Mouse (Mus musculus) heart, embryonic 11.5 days (tissue): Measurements from ENCODE around the gene Gm10251. TPM values are rescaled to one million over a fixed set of nuclear protein-coding genes. Genes with fewer than 3 reads are reported as not detected.
"Not testable (repeated sequence)": the region's sequence is repeated elsewhere in the genome, so short reads cannot be mapped to it uniquely, and the experiment has no call there.

ENCODE experiments used
- ATAC-seq: fragments of 200-750 bp; cut with Nextera tagmentation; replicated peaks from 2 replicates; pipeline ENCODE4 v1.8.0; 2017; ENCODE audit warnings: moderate library complexity; ENCODE audit not compliant: insufficient number of reproducible peaks, low FRiP score, low TSS enrichment
- H3K27ac ChIP-seq: fragments of 300-500 bp; sonication (generic); 2 replicates; pipeline ENCODE4 v1.5.1; 2014; ENCODE audit warnings: mild to moderate bottlenecking, low read depth, low read length
- H3K27me3 ChIP-seq: fragments of 300-500 bp; sonication (generic); 2 replicates; pipeline ENCODE4 v1.6.1; 2014; ENCODE audit warnings: mild to moderate bottlenecking, low read length, mixed read lengths; ENCODE audit not compliant: control insufficient read depth, insufficient read depth
- H3K36me3 ChIP-seq: fragments of 300-500 bp; sonication (generic); 2 replicates; pipeline ENCODE4 v1.6.1; 2014; ENCODE audit warnings: mild to moderate bottlenecking, low read length, moderate library complexity, mixed read lengths; ENCODE audit not compliant: control insufficient read depth, insufficient read depth
- H3K4me1 ChIP-seq: fragments of 300-500 bp; sonication (generic); 2 replicates; pipeline ENCODE4 v1.6.1; 2014; ENCODE audit warnings: low read length; ENCODE audit not compliant: control insufficient read depth, insufficient read depth
- H3K4me2 ChIP-seq: fragments of 300-500 bp; sonication (generic); 2 replicates; pipeline ENCODE4 v1.6.1; 2014; ENCODE audit warnings: mild to moderate bottlenecking, moderate library complexity
- H3K4me3 ChIP-seq: fragments of 300-500 bp; sonication (generic); 2 replicates; pipeline ENCODE4 v1.5.1; 2014; ENCODE audit warnings: low read depth, low read length
- H3K9ac ChIP-seq: fragments of 300-500 bp; sonication (generic); 2 replicates; pipeline ENCODE4 v1.6.1; 2014; ENCODE audit warnings: mild to moderate bottlenecking, low read depth, low read length, moderate library complexity
- H3K9me3 ChIP-seq: fragments of 300-500 bp; sonication (generic); replicated peaks from 2 replicates; pipeline ENCODE4 v1.6.1; 2016; ENCODE audit warnings: low read length; ENCODE audit not compliant: control insufficient read depth
- WGBS: fragments of 180-500 bp; shearing (Covaris S2); extraction: QIAGEN DNeasy Blood & Tissue Kit; methylation state at CpG from one replicate; pipeline ENCODE4 v1.1.7; 2014; ENCODE audit not compliant: insufficient replicate concordance; 5-methylcytosine and 5-hydroxymethylcytosine counted together
- polyA plus RNA-seq: library from polyadenylated mRNA; unstranded; fragments of >200 nt; fragmentation: Nextera tagmentation; extraction: Ambion mirVana; gene quantifications from 2 replicates; pipeline ENCODE4 v1.2.1, GENCODE M21; 2014

Gene Gm10251
- polyA plus RNA-seq, result 0.34 and 0.61 TPM in 2 replicates

- not testable (repeated sequence) for ATAC-seq
These were observed at the start of gene Gm10251 for GRCm38 (mm10) chr14:6684070-6684469. Gene Gm10251 (minus strand): TSS chr14:6684170.

GRCm38 (mm10) chr14:6720151-6720550 lies 36.2 kb upstream of the Gm10251 start, which contains the start of gene Gm8050:
Gene Gm8050 (minus strand): TSS chr14:6720251.
- H3K4me1 ChIP-seq, H3K4me3 ChIP-seq, ATAC-seq, H3K9me3 ChIP-seq, H3K27me3 ChIP-seq, H3K27ac ChIP-seq, H3K9ac ChIP-seq, H3K36me3 ChIP-seq, H3K4me2 ChIP-seq: not testable (repeated sequence)
- WGBS, result 71% methylated on average over 1 of the region's 2 CpGs

More at GRCm38 (mm10) chr14:6684070-6684469, at the start of gene Gm10251:
- not testable (repeated sequence) for H3K9me3 ChIP-seq, H3K27ac ChIP-seq, H3K9ac ChIP-seq, H3K36me3 ChIP-seq, H3K4me3 ChIP-seq, H3K4me1 ChIP-seq, H3K4me2 ChIP-seq, H3K27me3 ChIP-seq
- no CpG with 5 or more reads among the region's 1 CpGs for WGBS

- H3K27me3 ChIP-seq, H3K36me3 ChIP-seq, H3K4me2 ChIP-seq, H3K4me3 ChIP-seq, H3K9ac ChIP-seq, ATAC-seq, H3K27ac ChIP-seq, H3K4me1 ChIP-seq, H3K9me3 ChIP-seq: not testable (repeated sequence)
- WGBS, result no CpG with 5 or more reads among the region's 2 CpGs
These were observed 61.7 kb downstream of the Gm10251 start, which contains the start of gene Gm3460 for GRCm38 (mm10) chr14:6622318-6622717. Gene Gm3460 (minus strand): TSS chr14:6622418.

GRCm38 (mm10) chr14:6606436-6606835 lies 77.5 kb downstream of the Gm10251 start:
- not testable (repeated sequence) for H3K4me1 ChIP-seq, H3K27me3 ChIP-seq, H3K9me3 ChIP-seq, H3K9ac ChIP-seq, H3K4me2 ChIP-seq, H3K36me3 ChIP-seq, ATAC-seq, H3K4me3 ChIP-seq, H3K27ac ChIP-seq
- WGBS, result no CpG with 5 or more reads among the region's 1 CpGs

- H3K9ac ChIP-seq, result 0 out of 2 replicates have a peak overlapping the region, but pooled peaks have one; percentile 28
- H3K9me3 ChIP-seq, H3K4me1 ChIP-seq, H3K36me3 ChIP-seq, H3K27me3 ChIP-seq, H3K27ac ChIP-seq, ATAC-seq: not testable (repeated sequence)
- H3K4me2 ChIP-seq, result peak overlapping the region; percentile 56
- peak overlapping the region; percentile 31 for H3K4me3 ChIP-seq
- WGBS, result 5% methylated on average over 10 of the region's 20 CpGs
These were observed 79.0 kb downstream of the Gm10251 start for GRCm38 (mm10) chr14:6605004-6605403.

GRCm38 (mm10) chr14:6604551-6604950 lies 79.4 kb downstream of the Gm10251 start:
- H3K9ac ChIP-seq, H3K36me3 ChIP-seq, ATAC-seq, H3K4me1 ChIP-seq, H3K9me3 ChIP-seq, H3K27ac ChIP-seq, H3K27me3 ChIP-seq: not testable (repeated sequence)
- 7% methylated on average over 17 of the region's 20 CpGs for WGBS
- Histone ChIP-seq H3K4me2 (peak overlapping the region; percentile 56), H3K4me3 (peak overlapping the region; percentile 31)

GRCm38 (mm10) chr14:6590513-6590912 lies 93.5 kb downstream of the Gm10251 start, which contains the start of gene Gm3629:
Gene Gm3629 (minus strand): TSS chr14:6590613.
- H3K4me1 ChIP-seq, result not testable (repeated sequence)
- WGBS, result 13% methylated on average over 1 of the region's 2 CpGs

More at GRCm38 (mm10) chr14:6590513-6590912, 93.5 kb downstream of the Gm10251 start, which contains the start of gene Gm3629:
- not testable (repeated sequence) for H3K9me3 ChIP-seq, H3K4me3 ChIP-seq, ATAC-seq, H3K4me2 ChIP-seq, H3K9ac ChIP-seq, H3K27ac ChIP-seq, H3K36me3 ChIP-seq, H3K27me3 ChIP-seq

Other genes starting within 250 kb of the Gm10251 start
- gene Gm3594, start 239.6 kb downstream of the Gm10251 start, polyA plus RNA-seq, result not detected in 2 replicates
- gene Gm8356, start 146.9 kb downstream of the Gm10251 start, polyA plus RNA-seq, result not detected in 2 replicates
- 0.42 and 1.5 TPM in 2 replicates for gene Gm3629, start 93.6 kb downstream of the Gm10251 start, polyA plus RNA-seq
- 0.61 TPM in 1 of 2 replicates, not detected in the other for gene Gm3460, start 61.8 kb downstream of the Gm10251 start, polyA plus RNA-seq
- not detected in 2 replicates for gene Gm8050, start 36.1 kb upstream of the Gm10251 start, polyA plus RNA-seq
- 10.1 and 14.1 TPM in 2 replicates for gene Gm3636, start 58.2 kb upstream of the Gm10251 start, polyA plus RNA-seq
- not detected in 2 replicates for gene Gm8362, start 90.2 kb upstream of the Gm10251 start, polyA plus RNA-seq
- not detected in 2 replicates for gene Gm3642, start 156.1 kb upstream of the Gm10251 start, polyA plus RNA-seq
- gene Gm3667, start 205.8 kb upstream of the Gm10251 start, polyA plus RNA-seq, result 1.2 and 2.1 TPM in 2 replicates